Mouse (Mus musculus) right cerebral cortex, postnatal 14 days (tissue): ENCODE data around the gene Anapc2.
A peak's percentile ranks its signal among the peaks of the same experiment; 100 is the strongest.

Source experiments
- DNase-seq: peaks from one replicate; pipeline ENCODE4 v3.0.0; 2022

Gene Anapc2

GRCm38 (mm10) chr2:25305587-25306359, 33.5 kb downstream of the Anapc2 start:
- no peak for DNase-seq

DNA sequence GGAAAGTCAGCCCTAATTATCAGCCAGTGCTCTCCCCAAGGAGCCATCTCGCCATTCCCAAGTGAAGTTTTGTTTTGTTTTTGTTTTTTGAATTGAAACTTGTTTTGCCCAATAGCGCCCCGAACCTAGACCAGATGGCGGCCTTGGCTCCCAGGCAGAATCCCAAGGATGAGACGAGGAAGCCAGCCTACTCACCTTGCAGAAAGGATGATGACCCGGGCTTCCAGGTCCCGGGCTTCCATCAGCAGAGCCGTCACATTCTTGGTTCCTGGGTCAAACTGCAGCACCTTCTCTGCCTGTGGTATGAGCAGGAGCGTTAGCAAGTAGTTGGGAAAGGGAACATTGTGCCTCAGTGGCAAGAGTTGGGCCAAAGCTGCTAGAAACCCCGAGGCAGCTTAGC, 37.9 kb downstream of the Anapc2 start:
- no peak for DNase-seq

DNA sequence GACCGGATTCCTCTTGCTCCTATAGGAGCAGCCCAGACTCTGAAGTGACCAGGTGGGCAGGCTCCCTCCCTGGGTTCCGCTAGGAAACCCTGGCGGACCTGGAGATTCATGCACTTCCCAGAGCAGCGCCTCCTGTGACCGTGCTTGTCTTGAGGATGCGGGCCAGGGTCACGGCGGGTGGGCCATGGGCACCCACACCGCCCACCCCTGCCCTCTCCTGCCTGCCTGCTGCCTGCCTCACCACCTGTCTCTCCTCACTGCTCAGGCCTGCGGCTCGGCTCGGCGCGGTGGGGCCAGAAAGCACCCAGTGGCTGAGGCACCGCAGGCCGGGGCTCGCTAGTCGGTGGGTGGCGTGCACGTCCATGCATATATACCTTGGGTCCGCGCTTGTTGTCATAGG, 38.7 kb downstream of the Anapc2 start:
- no peak for DNase-seq

DNA sequence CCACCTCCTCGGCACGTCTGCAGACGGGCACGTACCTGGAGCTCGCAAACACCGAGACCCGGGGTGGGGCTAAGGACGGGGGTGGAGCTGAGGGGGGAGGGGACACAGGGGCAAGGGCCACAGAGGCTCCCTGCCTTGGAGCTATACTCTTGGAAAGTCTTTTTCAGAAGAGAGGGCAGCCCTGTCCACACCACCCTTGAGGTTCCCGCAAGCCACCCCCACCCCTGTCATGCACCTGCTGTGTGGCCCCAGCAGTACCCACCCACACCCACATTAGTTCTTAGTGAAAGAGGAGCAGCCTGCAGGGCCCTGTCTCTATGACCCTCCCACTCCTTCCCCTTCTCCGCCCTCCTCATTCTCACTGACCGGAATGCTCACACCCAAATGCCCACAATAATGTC, 39.2 kb downstream of the Anapc2 start:
- DNase-seq, result no peak

DNA sequence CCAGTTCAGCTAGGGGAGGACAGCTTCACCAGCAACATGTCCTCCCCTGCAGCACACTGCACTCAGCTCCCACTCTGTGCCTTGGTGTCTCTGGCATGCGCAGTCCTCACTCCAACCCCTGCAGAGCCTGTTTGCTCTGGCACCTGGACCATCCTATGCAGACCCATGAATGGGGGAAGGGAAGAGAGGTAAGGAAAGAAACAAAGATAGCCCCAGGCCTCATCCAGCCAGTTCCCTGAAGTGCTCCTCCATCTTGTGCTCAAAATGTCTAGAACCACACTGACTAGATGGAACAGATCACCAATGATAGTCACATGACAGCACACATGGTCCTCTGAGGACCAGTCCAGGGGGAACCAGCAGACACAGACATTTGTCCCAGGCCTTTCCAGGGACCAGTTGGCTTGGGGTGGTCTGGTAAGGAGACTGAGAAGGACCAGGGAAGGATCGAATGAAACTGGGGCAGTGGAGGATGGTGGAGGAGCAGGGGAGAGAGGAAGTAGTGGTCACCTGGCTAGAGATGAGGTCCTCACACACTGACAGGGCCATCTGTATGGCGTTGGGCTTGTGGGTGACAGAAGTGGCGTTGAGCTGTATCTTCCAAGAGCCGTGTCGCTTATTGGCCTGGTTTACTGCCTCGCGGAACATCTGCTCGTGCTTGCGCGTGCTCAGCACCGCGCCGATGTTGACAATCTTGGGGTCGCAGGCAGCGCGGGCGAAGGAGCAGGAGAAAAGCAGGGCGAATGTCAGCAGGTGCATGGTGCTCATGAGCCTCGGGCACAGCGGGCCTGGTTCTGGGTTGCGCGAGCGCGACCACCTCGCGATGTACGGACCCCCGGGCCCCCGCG, 46.1 kb downstream of the Anapc2 start:
- DNase-seq, result peak; percentile 36

DNA sequence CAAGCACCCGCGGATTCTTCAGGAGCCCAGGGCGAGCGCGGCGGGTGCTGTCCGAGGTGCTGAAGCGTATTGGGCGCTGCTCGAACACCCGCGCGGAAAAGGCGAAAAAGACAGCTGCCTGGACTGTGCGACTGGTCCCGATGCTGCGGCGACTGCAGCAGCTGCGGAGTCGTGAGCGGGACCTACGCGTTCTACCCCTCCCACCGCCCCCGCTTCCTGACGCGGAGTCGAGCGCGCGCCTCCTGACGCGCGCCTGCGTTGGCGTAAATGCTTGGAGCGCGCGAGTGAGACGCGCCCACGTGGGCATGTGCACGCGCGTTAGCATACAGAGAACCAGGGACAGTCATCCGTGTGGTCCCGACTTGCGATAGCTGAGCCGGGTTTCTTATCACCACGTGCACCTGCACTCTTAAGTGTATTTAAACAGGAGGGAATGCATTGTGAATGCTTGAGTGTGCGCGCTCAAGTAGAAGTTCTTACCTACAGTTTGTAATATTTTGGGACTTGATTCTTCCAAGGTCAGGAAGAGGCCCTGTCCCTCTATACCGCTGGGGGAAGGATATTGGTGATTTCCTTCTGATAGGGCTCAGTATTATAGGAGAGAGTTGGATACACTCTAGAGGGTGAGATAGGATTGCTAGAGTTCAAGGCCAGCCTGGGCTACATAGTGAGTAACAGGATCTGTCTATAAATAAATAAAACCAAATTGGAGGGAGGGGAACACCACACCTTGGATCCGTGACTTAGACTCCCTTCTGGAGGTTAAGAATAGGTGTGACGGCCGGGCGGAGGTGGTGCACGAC, 46.9 kb downstream of the Anapc2 start, which contains the start of gene Grin1:
TSS of gene Grin1 (minus strand) at position 217 of the 803 bp plus-strand sequence.
- peak; percentile 91 for DNase-seq

- no peak for DNase-seq
Observed at GRCm38 (mm10) chr2:25320084-25320483, 47.8 kb downstream of the Anapc2 start.

DNA sequence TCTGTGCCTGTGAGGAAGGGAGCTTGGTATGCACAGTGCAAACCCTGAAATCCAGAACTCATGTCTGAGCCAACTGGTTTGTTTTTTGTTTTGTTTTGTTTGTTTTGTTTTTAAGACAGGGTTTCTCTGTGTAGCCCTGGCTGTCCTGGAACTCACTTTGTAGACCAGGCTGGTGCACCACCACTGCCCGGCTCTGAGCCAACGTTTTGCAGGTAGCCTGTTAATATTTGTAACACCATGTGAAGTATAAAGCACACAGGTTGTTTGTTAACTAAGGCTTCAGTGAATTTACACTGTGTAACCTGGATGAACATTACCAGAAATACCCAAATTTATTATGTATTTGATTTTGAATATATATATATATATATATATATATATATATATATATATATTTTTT, 53.8 kb downstream of the Anapc2 start:
- DNase-seq, result no peak

DNA sequence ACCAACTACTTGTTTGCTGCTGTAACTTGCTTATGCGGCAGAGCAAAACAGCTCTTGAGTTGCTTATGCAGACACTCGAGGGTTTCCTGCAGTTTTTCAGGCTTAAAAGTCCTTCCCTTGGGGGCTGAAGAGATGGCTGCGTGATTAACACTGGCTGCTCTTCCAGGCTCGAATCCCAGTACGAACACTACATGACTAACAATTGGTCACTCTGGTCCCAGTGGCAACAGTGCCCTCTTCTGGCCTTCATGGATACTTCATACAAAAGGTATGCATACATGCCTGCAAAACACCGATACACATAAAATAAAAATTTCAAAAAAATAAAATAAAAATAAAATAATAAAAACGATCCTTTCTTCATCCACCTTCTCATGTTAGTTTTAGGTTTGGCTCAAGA, 56.2 kb downstream of the Anapc2 start:
- peak; percentile 41 for DNase-seq

DNA sequence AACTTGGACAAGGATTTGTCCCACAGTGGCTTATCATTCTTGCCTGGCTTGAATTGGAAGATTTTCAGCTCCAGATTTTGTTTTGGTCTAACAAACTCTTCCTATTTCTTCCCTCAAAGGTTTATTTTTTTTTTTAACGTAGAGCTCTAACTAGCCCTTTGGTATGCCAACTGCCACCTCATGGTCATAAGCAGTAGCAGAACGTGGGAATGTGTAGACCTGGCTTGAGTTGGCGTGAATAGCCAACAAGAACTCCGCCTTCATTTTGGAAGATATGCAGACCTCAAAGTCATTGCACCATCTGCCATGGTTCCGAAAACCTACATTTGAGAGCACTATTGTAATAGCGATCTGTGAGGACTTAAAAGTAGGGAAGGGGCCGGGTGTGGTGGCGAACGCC, 59.2 kb downstream of the Anapc2 start:
- DNase-seq, result no peak

DNA sequence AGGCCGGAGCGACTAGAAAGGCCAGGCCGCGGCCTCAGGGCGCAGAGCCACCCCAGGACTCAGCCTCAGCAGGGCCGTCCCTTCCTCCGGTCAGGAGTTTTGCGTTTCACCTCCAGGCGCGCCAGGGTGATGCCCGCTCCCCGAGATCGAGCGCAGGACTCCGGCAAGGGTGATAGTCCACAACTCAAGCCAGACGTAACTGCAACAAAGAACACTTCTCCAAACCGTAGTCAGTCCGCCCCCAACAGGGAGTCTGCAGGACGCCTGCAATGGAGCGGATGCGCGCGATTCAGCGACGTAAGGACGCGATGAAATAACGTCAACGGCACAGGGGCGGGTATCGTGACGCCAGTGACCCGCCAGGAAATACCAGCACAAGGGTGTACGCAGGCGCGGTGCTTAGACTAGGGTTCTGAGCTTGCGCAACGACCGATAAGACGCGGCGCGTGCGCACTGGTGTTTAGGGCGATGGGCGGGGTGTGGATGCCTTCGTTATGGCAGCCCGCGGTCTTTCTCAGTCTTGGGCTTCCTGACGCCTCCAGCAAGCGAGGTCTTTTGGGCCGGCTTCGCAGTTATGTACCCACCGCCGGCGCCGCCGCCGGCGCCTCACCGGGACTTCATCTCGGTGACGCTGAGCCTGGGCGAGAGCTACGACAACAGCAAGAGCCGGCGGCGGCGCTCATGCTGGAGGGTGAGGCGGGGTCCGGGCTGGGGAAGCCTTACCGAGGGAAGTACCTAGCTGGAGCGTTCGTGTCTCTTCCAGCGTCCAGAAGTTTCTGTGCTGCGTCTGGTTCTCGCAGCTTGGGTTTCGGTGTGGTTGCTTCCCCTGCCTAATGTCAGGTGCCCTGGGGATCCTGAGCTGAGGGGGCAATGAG, 60.2 kb downstream of the Anapc2 start, which contains the start of gene Man1b1:
TSS of gene Man1b1 (plus strand) at position 53 of the 875 bp plus-strand sequence.
- DNase-seq, result peak; percentile 99

- no peak for DNase-seq
Observed at GRCm38 (mm10) chr2:25333569-25333968, 61.3 kb downstream of the Anapc2 start.
